Mouse (Mus musculus) stomach, postnatal 0 days (tissue): ENCODE measurements around the gene Rnf111. TPM values are rescaled to one million over a fixed set of nuclear protein-coding genes. Genes with fewer than 3 reads are reported as not detected.

Source experiments
- ATAC-seq: fragments of 200-750 bp; cut with Nextera tagmentation; 2 replicates; pipeline ENCODE4 v1.8.0; 2017; ENCODE audit not compliant: low FRiP score, low TSS enrichment
- DNase-seq: peaks from one replicate; pipeline ENCODE4 v3.0.0-alpha.2; 2016; ENCODE audit warnings: low spot score
- H3K27ac ChIP-seq: fragments of 300-500 bp; sonication (generic); replicated peaks from 2 replicates; pipeline ENCODE4 v1.5.1; 2014; ENCODE audit warnings: mild to moderate bottlenecking, control low read depth
- H3K27me3 ChIP-seq: fragments of 300-500 bp; sonication (generic); 2 replicates; pipeline ENCODE4 v1.6.1; 2014; ENCODE audit warnings: low read length; ENCODE audit not compliant: control insufficient read depth, insufficient read depth
- H3K36me3 ChIP-seq: fragments of 300-500 bp; sonication (generic); 2 replicates; pipeline ENCODE4 v1.6.1; 2014; ENCODE audit warnings: low read length, mixed read lengths; ENCODE audit not compliant: control insufficient read depth, insufficient read depth
- H3K4me1 ChIP-seq: fragments of 300-500 bp; sonication (generic); replicated peaks from 2 replicates; pipeline ENCODE4 v1.6.1; 2014; ENCODE audit warnings: antibody characterized with exemption; ENCODE audit not compliant: control insufficient read depth, insufficient read depth
- H3K4me2 ChIP-seq: fragments of 300-500 bp; sonication (generic); replicated peaks from 2 replicates; pipeline ENCODE4 v1.6.1; 2014; ENCODE audit warnings: low read depth, mild to moderate bottlenecking, control low read depth, moderate library complexity
- H3K4me3 ChIP-seq: fragments of 300-500 bp; sonication (generic); 2 replicates; pipeline ENCODE4 v1.5.1; 2014; ENCODE audit warnings: low read depth, low read length, control low read depth
- H3K9ac ChIP-seq: fragments of 300-500 bp; sonication (generic); 2 replicates; pipeline ENCODE4 v1.6.1; 2014; ENCODE audit warnings: mild to moderate bottlenecking, low read length, control low read depth, mixed read lengths
- H3K9me3 ChIP-seq: fragments of 300-500 bp; sonication (generic); 2 replicates; pipeline ENCODE4 v1.6.1; 2016; ENCODE audit warnings: low read length; ENCODE audit not compliant: control insufficient read depth
- CTCF ChIP-seq: IDR thresholded peaks from 2 replicates; pipeline ENCODE4 v1.5.1; 2016; ENCODE audit warnings: antibody characterized with exemption, low read depth, mild to moderate bottlenecking, moderate library complexity
- EP300 ChIP-seq: optimal IDR thresholded peaks from 2 replicates; pipeline ENCODE3; 2016; ENCODE audit warnings: antibody characterized with exemption
- WGBS: fragments of 180-500 bp; shearing (Covaris S2); extraction: QIAGEN DNeasy Blood & Tissue Kit; methylation state at CpG from one replicate; pipeline ENCODE4 v1.1.7; 2014; 5-methylcytosine and 5-hydroxymethylcytosine counted together
- polyA plus RNA-seq: library from polyadenylated mRNA; unstranded; fragments of >200 nt; fragmentation: Nextera tagmentation; extraction: Ambion mirVana; gene quantifications from 2 replicates; pipeline ENCODE4 v1.2.1, GENCODE M21; 2015

The Rnf111 gene
- polyA plus RNA-seq, 1 experiment from 2014 or later: 11.2 TPM

GRCm38 (mm10) chr9:70524366-70524765, 20.8 kb upstream of the Rnf111 start:
- no peak overlapping the region for H3K4me3 ChIP-seq
- no peak overlapping the region for H3K27ac ChIP-seq
- H3K9ac ChIP-seq: no peak overlapping the region
- ATAC-seq (no peak), DNase-seq (no peak)
- TF ChIP-seq EP300 (no peak), CTCF (no peak)
- H3K27me3 ChIP-seq: no peaks in the 10 kb centered on the region
- H3K9me3 ChIP-seq: no peaks in the 10 kb centered on the region
- H3K4me2 ChIP-seq: no peak overlapping the region
- no peaks in the 10 kb centered on the region for H3K4me1 ChIP-seq
- no peaks in the 10 kb centered on the region for H3K36me3 ChIP-seq
- WGBS: 87% methylated on average over 7 of the region's 7 CpGs

- DNase-seq (no peak), ATAC-seq (no peak)
- WGBS: 93% methylated on average over 3 of the region's 3 CpGs
- no peak overlapping the region for H3K4me3 ChIP-seq
- no peaks in the 10 kb centered on the region for H3K27me3 ChIP-seq
- no peak overlapping the region for H3K27ac ChIP-seq
- no peaks in the 10 kb centered on the region for H3K4me1 ChIP-seq
- TF ChIP-seq CTCF: no peak
- no peak for TF ChIP-seq EP300
- no peaks in the 10 kb centered on the region for H3K9me3 ChIP-seq
- H3K4me2 ChIP-seq: no peak overlapping the region
- no peak overlapping the region for H3K9ac ChIP-seq
- no peaks in the 10 kb centered on the region for H3K36me3 ChIP-seq
These were observed 20.3 kb upstream of the Rnf111 start for GRCm38 (mm10) chr9:70523813-70524212.

GRCm38 (mm10) chr9:70520651-70521050, 17.1 kb upstream of the Rnf111 start:
- H3K4me1 ChIP-seq: no peaks in the 10 kb centered on the region
- ATAC-seq (no peak), DNase-seq (no peak)
- 80% methylated on average over 3 of the region's 3 CpGs for WGBS
- no peak for TF ChIP-seq CTCF
- no peak for TF ChIP-seq EP300
- no peak overlapping the region for H3K4me3 ChIP-seq
- no peak overlapping the region for H3K27ac ChIP-seq
- H3K27me3 ChIP-seq: no peaks in the 10 kb centered on the region
- no peak overlapping the region for H3K4me2 ChIP-seq
- no peak overlapping the region for H3K9ac ChIP-seq
- no peaks in the 10 kb centered on the region for H3K36me3 ChIP-seq
- no peaks in the 10 kb centered on the region for H3K9me3 ChIP-seq

GRCm38 (mm10) chr9:70511681-70512080, 8.2 kb upstream of the Rnf111 start:
- TF ChIP-seq EP300 (no peak), CTCF (no peak)
- Histone ChIP-seq H3K9ac (no peak overlapping the region), H3K4me1 (no peaks in the 10 kb centered on the region), H3K4me3 (no peak overlapping the region), H3K27ac (no peak overlapping the region), H3K27me3 (no peaks in the 10 kb centered on the region), H3K4me2 (no peak overlapping the region), H3K9me3 (no peaks in the 10 kb centered on the region), H3K36me3 (no peaks in the 10 kb centered on the region)
- no peak for DNase-seq
- 58% methylated on average over 7 of the region's 7 CpGs for WGBS
- ATAC-seq: no peak

GRCm38 (mm10) chr9:70510998-70511583, 7.6 kb upstream of the Rnf111 start:
- no peak overlapping the region for H3K4me2 ChIP-seq
- no peaks in the 10 kb centered on the region for H3K4me1 ChIP-seq
- no peaks in the 10 kb centered on the region for H3K36me3 ChIP-seq
- no peak overlapping the region for H3K4me3 ChIP-seq
- TF ChIP-seq EP300 (no peak), CTCF (peak; percentile 67)
- H3K27ac ChIP-seq: no peak overlapping the region
- 45% methylated on average over 10 of the region's 10 CpGs for WGBS
- ATAC-seq (peak; percentile 61; the same call in 1 of the 2 replicates), DNase-seq (peak; percentile 33)
- H3K9ac ChIP-seq: no peak overlapping the region
- H3K27me3 ChIP-seq: no peaks in the 10 kb centered on the region
- H3K9me3 ChIP-seq: no peaks in the 10 kb centered on the region

- H3K4me1 ChIP-seq: no peaks in the 10 kb centered on the region
- TF ChIP-seq CTCF: no peak
- TF ChIP-seq EP300: no peak
- 50% methylated on average over 4 of the region's 4 CpGs for WGBS
- no peak overlapping the region for H3K4me2 ChIP-seq
- ATAC-seq (peak; percentile 65; the same call in 1 of the 2 replicates), DNase-seq (no peak)
- no peak overlapping the region for H3K9ac ChIP-seq
- H3K9me3 ChIP-seq: no peaks in the 10 kb centered on the region
- H3K36me3 ChIP-seq: no peaks in the 10 kb centered on the region
- no peak overlapping the region for H3K4me3 ChIP-seq
- no peak overlapping the region for H3K27ac ChIP-seq
- no peaks in the 10 kb centered on the region for H3K27me3 ChIP-seq
These were observed 6.5 kb upstream of the Rnf111 start for GRCm38 (mm10) chr9:70509906-70510525.
